In genomic region chr12:70119552-70119951, GRCm38 (mm10) we compare ENCODE assay signal across 17 mouse cellular contexts. TPM values are rescaled to one million over a fixed set of nuclear protein-coding genes. Genes with fewer than 3 reads are reported as not detected.
DNase-seq lines count a peak whose midpoint lies in the region; ATAC-seq and TF ChIP-seq lines count a peak whose summit lies in the region.
"Had no signal": no experiment of that assay in that cellular context is flagged by ENCODE, and none has a peak within 500 bp of the region (broad histone marks: within the 10 kb centered on the region; RNA-seq: fewer than 3 reads in every experiment).

No protein-coding gene starts in this region.

- peaks cover 5 to 12% of the 10 kb centered on the region in 2 experiments; a peak in 3 of 4 replicates for H3K4me1 ChIP-seq in CH12.LX (ENCODE audit: control insufficient read depth in 1 of 2, insufficient read depth in 2 of 2)
- peaks cover 59% of the 10 kb centered on the region for H3K4me1 ChIP-seq in megakaryocyte, embryonic 14.5 days
- H3K4me1 ChIP-seq: embryonic facial prominence, embryonic 15.5 days; heart, embryonic 15.5 days; hindbrain, embryonic 13.5 days; limb, embryonic 15.5 days had no signal

- no peak for TF ChIP-seq EP300 in CH12.LX (IDR thresholded peaks at IDR 0.05; ENCODE audit: low read length)

- in situ Hi-C loops in CH12.LX (cut with MboI; ENCODE audit: low pct_ligation_motif_present, low pct_unique_long_range_greater_than_20kb, low sequenced_read_pairs): no loop called here

- no peaks in the 10 kb centered on the region for H3K79me2 ChIP-seq in CH12.LX (replicated peaks; ENCODE audit: control insufficient read depth, extremely low read depth, insufficient read depth, poor library complexity, severe bottlenecking)

- intact Hi-C loops in heart, postnatal 14 days (cut with DNase I): no loop called here

- no peaks in the 10 kb centered on the region for H3K9me3 ChIP-seq in CH12.LX (replicated peaks; ENCODE audit: low read length)
- no peaks in the 10 kb centered on the region for H3K9me3 ChIP-seq in megakaryocyte, embryonic 14.5 days
- H3K9me3 ChIP-seq: embryonic facial prominence, embryonic 15.5 days; heart, embryonic 15.5 days; hindbrain, embryonic 13.5 days; limb, embryonic 15.5 days had no signal

- H3K9ac ChIP-seq in CH12.LX (ENCODE audit: insufficient read depth, low read depth): no peak overlapping the region
- H3K9ac ChIP-seq: embryonic facial prominence, embryonic 15.5 days; heart, embryonic 15.5 days; hindbrain, embryonic 13.5 days; limb, embryonic 15.5 days; liver, postnatal 0 days had no signal

- no peaks in the 10 kb centered on the region for H3K36me3 ChIP-seq in CH12.LX (replicated peaks in 1 of 2; ENCODE audit: control insufficient read depth in 1 of 2, insufficient read depth in 1 of 2, low read length in 1 of 2)
- H3K36me3 ChIP-seq in megakaryocyte, embryonic 14.5 days (replicated peaks; ENCODE audit: low read length): no peaks in the 10 kb centered on the region
- H3K36me3 ChIP-seq: embryonic facial prominence, embryonic 15.5 days; heart, embryonic 15.5 days; hindbrain, embryonic 13.5 days; limb, embryonic 15.5 days had no signal

- no peak for ATAC-seq in activated CD4-positive, CD25-positive, alpha-beta regulatory T cell, adult 4 months
- ATAC-seq: intestine, postnatal 0 days; liver, postnatal 0 days had no signal

- H3K27me3 ChIP-seq in CH12.LX (replicated peaks): peaks cover 4% of the 10 kb centered on the region
- peaks cover 19% of the 10 kb centered on the region for H3K27me3 ChIP-seq in megakaryocyte, embryonic 14.5 days (replicated peaks)
- H3K27me3 ChIP-seq: embryonic facial prominence, embryonic 15.5 days; heart, embryonic 15.5 days; limb, embryonic 15.5 days had no signal

- no peak for TF ChIP-seq POLR2A in CH12.LX (IDR thresholded peaks at IDR 0.05; ENCODE audit: low read depth, low read length)

- dilution Hi-C loops in CH12.LX (cut with MboI; ENCODE audit: extremely low pct_ligation_motif_present, extremely low pct_unique_long_range_greater_than_20kb, low sequenced_read_pairs): no loop called here

- H3K4me3 ChIP-seq in CH12.LX (replicated peaks in 1 of 3; ENCODE audit: low read depth in 2 of 3, low read length in 2 of 3, poor library complexity in 1 of 3): no peak overlapping the region
- peak overlapping the region; percentile 11 for H3K4me3 ChIP-seq in megakaryocyte, embryonic 14.5 days (replicated peaks)
- H3K4me3 ChIP-seq: embryonic facial prominence, embryonic 15.5 days; heart, embryonic 15.5 days; hindbrain, embryonic 13.5 days; limb, embryonic 15.5 days had no signal

- H3K4me2 ChIP-seq in CH12.LX (ENCODE audit: insufficient read depth, low read depth, poor library complexity, severe bottlenecking): no peak overlapping the region
- H3K4me2 ChIP-seq: embryonic facial prominence, embryonic 15.5 days; heart, embryonic 15.5 days; hindbrain, embryonic 13.5 days; limb, embryonic 15.5 days had no signal

- H3K27ac ChIP-seq in CH12.LX (ENCODE audit: insufficient read depth, low read depth): no peak overlapping the region
- H3K27ac ChIP-seq: embryonic facial prominence, embryonic 15.5 days; heart, embryonic 15.5 days; hindbrain, embryonic 13.5 days; kidney, postnatal 0 days; limb, embryonic 15.5 days; stomach, postnatal 0 days had no signal

- no peak for TF ChIP-seq RAD21 in CH12.LX (IDR thresholded peaks at IDR 0.05; ENCODE audit: low read depth, low read length)

- TF ChIP-seq CTCF in CH12.LX (conservative IDR thresholded peaks at IDR 0.05 in 1 of 2, IDR thresholded peaks at IDR 0.05 in 1 of 2; ENCODE audit: low read depth in 2 of 2, low read length in 2 of 2): no peak

- DNase-seq in heart, adult 11 months: peak; percentile 79
- DNase-seq in heart, postnatal 14 days: no peak
- DNase-seq in 416B (ENCODE audit: low read depth) (peak; percentile 44), CH12.LX (ENCODE audit: extremely low read depth) (peak; percentile 65)
- no peak for DNase-seq in neural tube, embryonic 10.5 days (ENCODE audit: extremely low spot score, low spot score)
- DNase-seq: liver, postnatal 0 days; spleen, adult 18-20 months had no signal

TF ChIP-seq in CH12.LX, 34 proteins besides CTCF, POLR2A, EP300 and RAD21:
- no peak for TF ChIP-seq SMC3 (IDR thresholded peaks at IDR 0.05; ENCODE audit: low read depth, low read length)
- no peak for TF ChIP-seq E2F4 (IDR thresholded peaks at IDR 0.05; ENCODE audit: insufficient replicate concordance, low read depth, low read length)
- TF ChIP-seq TBP (conservative IDR thresholded peaks at IDR 0.05; ENCODE audit: low read depth, low read length): no peak
- no peak for TF ChIP-seq MAFK (IDR thresholded peaks at IDR 0.05; ENCODE audit: insufficient replicate concordance, low read length)
- no peak for TF ChIP-seq ZKSCAN1 (IDR thresholded peaks at IDR 0.05; ENCODE audit: borderline replicate concordance, low read depth, low read length)
- TF ChIP-seq ELF1 (IDR thresholded peaks at IDR 0.05; ENCODE audit: low read depth, low read length): peak; percentile 69
- TF ChIP-seq MAZ (IDR thresholded peaks at IDR 0.05; ENCODE audit: low read depth, low read length): no peak
- no peak for TF ChIP-seq ZNF384 (IDR thresholded peaks at IDR 0.05; ENCODE audit: low read depth, low read length)

RNA-seq across cellular contexts. Expression of gene Nin, which starts 6.0 kb away (rescaled TPM):
- 10 to 100 TPM; 21.8 to 26.1 TPM for total RNA-seq in heart, postnatal 14 days (2021)
- total RNA-seq in CH12.LX (2012; rRNA removed) (29.0 and 33.5 TPM in 2 replicates), CH12.LX (2014; rRNA removed) (34.1 and 37.2 TPM in 2 replicates)
- polyA plus RNA-seq in CH12.LX (2012; ENCODE audit: insufficient read length, low read depth): 41.8 and 51.7 TPM in 2 replicates
- 2.2 and 5.0 TPM in 2 replicates for polyA plus RNA-seq in megakaryocyte, embryonic 14.5 days (2012; ENCODE audit: insufficient read depth, low replicate concordance)
- 10 to 100 TPM; 19.2 to 24.3 TPM for polyA plus RNA-seq in activated CD4-positive, CD25-positive, alpha-beta regulatory T cell, adult 4 months (2017; shearing (Covaris generic))

RNA-seq across cellular contexts. Expression of gene Abhd12b, which starts 34.4 kb away (rescaled TPM):
- total RNA-seq in heart, postnatal 14 days (2021): not detected
- total RNA-seq in CH12.LX (2012; rRNA removed): not detected in 2 replicates
- total RNA-seq in CH12.LX (2014; rRNA removed): not detected in 2 replicates
- polyA plus RNA-seq in CH12.LX (2012; ENCODE audit: insufficient read length, low read depth): 0.23 TPM in 1 of 2 replicates, not detected in the other
- not detected in 2 replicates for polyA plus RNA-seq in megakaryocyte, embryonic 14.5 days (2012; ENCODE audit: insufficient read depth, low replicate concordance)
- 1 to 10 TPM; 1.0 to 1.2 TPM for polyA plus RNA-seq in activated CD4-positive, CD25-positive, alpha-beta regulatory T cell, adult 4 months (2017; shearing (Covaris generic))
- total RNA-seq: left cerebral cortex, postnatal 14 days had no signal
- polyA plus RNA-seq: intestine, postnatal 0 days; kidney, postnatal 0 days; liver, postnatal 0 days had no signal

Comparison
In these comparisons a context has a peak if more than half of its experiments do, and no peak if none do; other contexts are left out.
1. DNase-seq: peak in heart, adult 11 months (single experiment), 416B (single experiment) and CH12.LX (single experiment); none in heart, postnatal 14 days (0 of 2) and neural tube, embryonic 10.5 days (single experiment).